Mouse (Mus musculus) neutrophil, adult 59 days (primary cell): ENCODE measurements around the gene Speer4b. TPM values are rescaled to one million over a fixed set of nuclear protein-coding genes. Genes with fewer than 3 reads are reported as not detected.

Experiments used
- total RNA-seq, 2 experiments: library from RNA; stranded (reverse); gene quantifications; 1 replicate in 1 of 2; 2 replicates in 1 of 2; pipeline ENCODE4 v1.2.4; 2023

The Speer4b gene
- not detected for total RNA-seq

GRCm38 (mm10) chr5:27501338-27501737 is at the start of gene Speer4b:
Gene Speer4b (minus strand): TSS chr5:27501438.

